Mouse (Mus musculus): ENCODE measurements around the gene Gm3625. TPM values are rescaled to one million over a fixed set of nuclear protein-coding genes. Genes with fewer than 3 reads are reported as not detected.
"Not testable (repeated sequence)": the region's sequence is repeated elsewhere in the genome, so short reads cannot be mapped to it uniquely, and the experiment has no call there.

Gm3625 gene
- total RNA-seq, 2 experiments from 2014 or later = not detected

DNA sequence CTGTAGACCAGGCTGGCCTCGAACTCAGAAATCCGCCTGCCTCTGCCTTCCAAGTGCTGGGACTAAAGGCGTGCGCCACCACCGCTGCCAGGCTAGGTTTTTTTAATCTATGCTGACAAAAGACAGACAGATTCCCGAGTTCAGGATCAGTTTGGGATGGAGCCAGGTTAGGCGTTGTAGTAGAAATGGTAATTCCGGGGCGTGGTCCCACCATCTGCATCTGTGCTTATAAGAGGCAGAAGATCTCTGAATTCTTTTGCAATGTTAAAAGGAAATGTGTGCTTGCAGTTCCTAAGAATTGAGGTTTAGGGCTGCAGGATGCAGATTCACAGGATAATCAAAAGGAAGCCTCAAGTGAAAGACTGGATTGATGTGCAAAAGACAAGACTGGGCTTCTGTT is 35.8 kb downstream of the Gm3625 start:
- DNase-seq = no peak

DNA sequence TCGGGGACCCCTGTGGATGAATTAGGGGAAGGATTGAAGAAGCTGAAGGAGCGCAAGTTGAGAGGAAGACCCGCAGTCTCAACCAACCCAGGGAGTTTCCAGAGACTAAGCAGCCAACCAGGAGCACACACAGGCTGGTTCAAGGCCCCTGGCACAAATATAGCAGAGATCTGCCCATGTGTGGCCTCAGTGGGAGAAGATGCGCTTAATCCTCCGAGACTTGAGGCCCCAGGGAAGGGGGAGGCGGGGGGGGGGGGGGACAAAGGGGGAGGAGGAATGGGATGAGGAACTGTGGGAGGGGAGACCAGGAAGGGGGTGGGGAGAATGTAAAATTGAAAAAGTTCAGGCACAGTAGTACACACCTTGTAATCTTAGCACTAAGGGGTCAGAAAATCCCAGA is 37.3 kb downstream of the Gm3625 start:
- no peak for DNase-seq

DNA sequence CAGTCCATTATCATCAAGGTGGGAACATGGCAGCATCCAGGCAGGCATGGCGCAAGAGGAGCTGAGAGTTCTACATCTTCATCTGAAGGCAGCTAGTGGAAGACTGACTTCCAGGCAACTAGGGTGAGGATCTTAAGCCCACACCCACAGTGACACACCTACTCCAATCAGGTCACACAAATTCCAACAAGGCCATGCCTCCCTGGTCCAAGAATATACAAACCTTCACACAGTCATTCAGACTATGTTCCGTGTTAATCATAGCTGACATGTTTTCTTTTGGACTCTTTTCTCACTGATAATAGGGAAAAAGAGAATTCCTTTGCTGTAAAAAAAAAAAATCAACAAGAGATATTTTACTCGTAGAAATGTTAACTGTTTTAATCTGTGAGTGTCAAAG is 39.0 kb downstream of the Gm3625 start:
- DNase-seq = not testable (repeated sequence)

DNA sequence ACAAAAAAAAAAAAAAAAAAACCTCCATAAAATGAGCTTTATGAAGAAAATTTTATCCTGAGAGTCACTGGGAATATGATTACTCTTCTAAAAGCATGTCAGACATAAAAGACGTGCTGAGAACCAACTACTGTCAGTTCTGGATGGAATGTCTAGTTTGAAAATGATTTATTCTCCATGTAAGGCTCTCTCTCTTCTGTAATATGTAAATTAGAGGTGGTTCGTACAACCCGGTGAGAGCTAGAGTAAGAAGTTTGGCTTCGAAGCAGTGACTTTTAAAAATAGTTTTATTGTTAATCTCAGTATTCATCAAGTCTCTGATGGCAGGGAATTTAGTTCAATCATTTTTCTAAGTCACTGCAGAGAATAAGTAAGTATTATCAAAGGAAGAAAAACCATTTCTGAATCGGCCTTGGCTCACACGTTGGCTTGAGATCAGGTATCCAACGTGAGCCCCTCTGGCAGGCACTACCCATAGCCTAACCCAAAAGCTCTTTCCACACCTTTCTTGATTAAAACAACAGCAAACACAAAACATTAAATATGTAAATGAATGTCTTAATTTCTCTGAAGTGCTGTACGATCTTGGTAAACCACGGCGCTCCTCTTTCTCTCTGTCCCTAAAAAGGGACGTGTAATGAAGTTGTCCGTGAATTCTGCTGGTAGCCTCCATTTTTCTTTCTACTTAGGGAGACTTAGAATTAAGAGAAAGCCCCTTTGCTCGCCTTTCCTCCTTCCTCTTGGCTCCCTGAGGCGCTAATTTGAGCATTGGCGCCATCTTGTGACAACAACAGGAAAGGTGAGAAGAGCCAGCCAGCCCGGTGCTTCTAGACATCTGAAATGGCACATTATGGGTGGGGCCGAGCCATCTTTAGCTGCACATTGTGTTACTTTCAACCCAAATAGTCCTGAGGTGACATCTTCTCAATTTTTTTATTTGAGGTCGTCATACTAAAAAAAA is 44.4 kb downstream of the Gm3625 start:
- peak; percentile 62 for DNase-seq

DNA sequence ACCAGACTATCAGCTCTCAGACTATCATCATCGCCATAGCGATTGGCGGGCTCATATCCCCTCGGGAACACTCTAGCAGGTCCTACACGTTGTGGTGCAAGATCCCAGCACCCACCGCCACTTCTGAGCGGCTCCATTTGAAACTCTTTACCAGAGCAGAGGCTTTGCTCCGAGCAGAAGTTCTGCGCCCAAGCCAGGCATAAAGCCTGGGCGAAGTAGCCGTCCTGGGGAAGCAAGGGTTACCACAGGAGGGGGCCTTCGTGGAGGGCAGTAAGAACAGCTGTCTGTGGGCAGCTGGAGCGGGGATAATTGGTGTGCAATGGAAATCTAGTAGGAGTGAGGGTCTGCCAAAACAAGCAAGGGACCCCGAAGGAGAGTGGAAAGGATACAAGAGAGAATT is 45.2 kb downstream of the Gm3625 start:
- DNase-seq = no peak

DNA sequence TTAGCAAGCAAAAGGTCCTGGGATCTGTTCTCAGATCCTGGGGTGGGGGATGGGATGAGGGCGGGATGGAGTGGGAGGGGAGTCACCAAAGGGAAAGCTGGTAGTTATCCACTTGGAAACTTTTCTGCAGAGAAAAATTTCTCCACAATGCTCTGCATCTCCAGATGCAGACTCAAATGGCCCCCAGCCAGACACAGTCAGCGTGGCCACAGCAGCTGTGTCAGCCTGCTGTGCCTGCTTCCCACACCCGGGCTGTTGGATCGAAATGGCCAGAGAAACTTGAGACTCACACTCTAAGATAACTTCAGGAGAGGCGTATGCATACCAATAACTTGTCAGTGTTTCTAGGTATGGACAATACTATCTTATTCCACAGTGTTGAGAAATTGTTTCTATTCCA is 46.2 kb downstream of the Gm3625 start:
- DNase-seq = peak; percentile 65

DNA sequence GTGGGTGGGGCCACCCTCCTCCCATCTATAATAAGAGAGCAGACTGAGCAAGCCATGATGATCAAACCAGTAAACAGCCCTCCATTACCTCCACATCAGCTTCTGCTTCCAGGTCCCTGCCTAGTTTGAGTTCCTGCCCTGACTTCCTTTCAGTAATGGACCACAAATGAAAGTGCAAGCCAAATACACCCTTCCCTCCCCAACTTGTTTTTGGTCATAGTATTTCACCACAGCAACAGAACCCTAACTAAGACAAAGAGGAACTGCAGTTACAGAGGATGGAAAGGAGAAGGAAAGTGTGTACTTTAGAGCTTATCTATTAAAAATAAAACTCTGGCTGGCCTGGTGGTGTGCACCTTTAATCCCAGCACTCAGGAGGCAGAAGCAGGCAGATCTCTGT is 47.3 kb downstream of the Gm3625 start:
- no peak for DNase-seq

DNA sequence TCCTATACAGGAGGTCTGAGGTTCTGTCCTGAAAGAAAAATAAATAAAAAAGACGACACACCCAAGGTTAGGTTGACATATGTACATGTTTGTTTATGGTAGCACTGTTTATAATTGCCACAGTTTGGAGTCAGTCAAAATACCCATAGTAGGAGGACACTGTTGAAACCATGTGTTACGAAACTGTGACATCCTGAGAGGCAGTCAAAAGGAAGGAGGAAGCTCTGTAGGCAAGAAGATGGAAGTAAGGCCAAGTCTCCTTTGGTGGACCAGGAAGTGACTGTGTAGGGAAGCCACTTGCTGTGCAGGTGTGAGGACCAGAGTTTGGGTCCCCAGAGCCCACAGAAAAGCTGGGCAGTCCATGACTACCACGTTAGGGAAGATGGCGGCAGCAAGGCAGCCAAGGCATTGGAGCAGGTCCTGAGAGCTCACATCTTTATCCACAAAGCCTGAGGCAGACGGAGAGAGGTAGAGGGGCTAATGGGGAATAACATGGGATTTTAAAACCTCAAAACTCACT is 48.3 kb downstream of the Gm3625 start:
- DNase-seq = no peak

Other genes starting within 250 kb of the Gm3625 start
- gene Ncoa1, start 115.7 kb downstream of the Gm3625 start, total RNA-seq (2021) = 10 to 100 TPM; 21.5 to 23.8 TPM
- gene Itsn2, start 289 bp downstream of the Gm3625 start, total RNA-seq (2021) = 10 to 100 TPM; 17.9 to 22.2 TPM
- under 1 TPM; 0.11 to 0.18 TPM for gene Fam228a, start 145.5 kb upstream of the Gm3625 start, total RNA-seq (2021)
- 1 to 10 TPM; 1.4 TPM for gene Pfn4, start 176.1 kb upstream of the Gm3625 start, total RNA-seq (2021)
- gene Fam228b, start 176.3 kb upstream of the Gm3625 start, total RNA-seq (2021) = 1 to 10 TPM; 4.7 to 5.0 TPM
- gene Sf3b6, start 224.6 kb upstream of the Gm3625 start, total RNA-seq (2021) = 10 to 100 TPM; 31.8 to 35.6 TPM
- 1 to 10 TPM in 1 of 2 experiments, under 1 TPM in 1; 0.56 to 1.0 TPM for gene Fkbp1b, start 248.7 kb upstream of the Gm3625 start, total RNA-seq (2021)